Mouse (Mus musculus) ovary, adult 18-20 months (tissue): ENCODE results near the gene 2900092C05Rik.
A peak's percentile ranks its signal among the peaks of the same experiment; 100 is the strongest.

Experiments
- DNase-seq: peaks from one replicate; pipeline ENCODE4 v3.0.0; 2022; ENCODE audit warnings: low spot score, mixed read lengths

Gene 2900092C05Rik

GRCm38 (mm10) chr7:12512217-12512616, at the start of gene 2900092C05Rik:
Gene 2900092C05Rik, plus strand, starts transcription at chr7:12512517.
- no peak for DNase-seq

- DNase-seq = peak; percentile 81
Measured at GRCm38 (mm10) chr7:12478158-12479008, 33.9 kb upstream of the 2900092C05Rik start, which contains the start of gene Zfp606. Gene Zfp606, plus strand, starts transcription at chr7:12478293.

GRCm38 (mm10) chr7:12479009-12479346, 33.3 kb upstream of the 2900092C05Rik start:
- no peak for DNase-seq

GRCm38 (mm10) chr7:12479525-12479924, 32.8 kb upstream of the 2900092C05Rik start:
- no peak for DNase-seq

- DNase-seq = no peak
Measured at GRCm38 (mm10) chr7:12483771-12484170, 28.5 kb upstream of the 2900092C05Rik start.

GRCm38 (mm10) chr7:12485956-12486355, 26.4 kb upstream of the 2900092C05Rik start:
- no peak for DNase-seq

GRCm38 (mm10) chr7:12486691-12487090, 25.6 kb upstream of the 2900092C05Rik start:
- no peak for DNase-seq

GRCm38 (mm10) chr7:12510913-12511312, 1.4 kb upstream of the 2900092C05Rik start:
- DNase-seq = no peak
